Mouse (Mus musculus) forebrain, postnatal 0 days (tissue): ENCODE results near the gene Ksr1. TPM values are rescaled to one million over a fixed set of nuclear protein-coding genes. Genes with fewer than 3 reads are reported as not detected.

Source experiments
- ATAC-seq: fragments of 200-750 bp; cut with Nextera tagmentation; 2 replicates; pipeline ENCODE4 v1.8.0; 2017; ENCODE audit warnings: mild to moderate bottlenecking, moderate library complexity
- DNase-seq: peaks from one replicate; pipeline ENCODE4 v3.0.0-alpha.2; 2015
- H3K27ac ChIP-seq: fragments of 300-500 bp; sonication (generic); 2 replicates; pipeline ENCODE4 v1.5.1; 2014; ENCODE audit warnings: low read depth, mild to moderate bottlenecking, antibody characterized with exemption, low read length, moderate library complexity, mixed read lengths
- H3K27me3 ChIP-seq: fragments of 300-500 bp; sonication (generic); 2 replicates; pipeline ENCODE4 v1.6.1; 2014; ENCODE audit warnings: mild to moderate bottlenecking, low read length, mixed read lengths; ENCODE audit not compliant: insufficient read depth
- H3K36me3 ChIP-seq: fragments of 300-500 bp; sonication (generic); 2 replicates; pipeline ENCODE4 v1.6.1; 2014; ENCODE audit warnings: mild to moderate bottlenecking, moderate library complexity; ENCODE audit not compliant: insufficient read depth
- H3K4me1 ChIP-seq: fragments of 300-500 bp; sonication (generic); 2 replicates; pipeline ENCODE4 v1.6.1; 2014; ENCODE audit warnings: antibody characterized with exemption; ENCODE audit not compliant: insufficient read depth
- H3K4me2 ChIP-seq: fragments of 300-500 bp; sonication (generic); 2 replicates; pipeline ENCODE4 v1.6.1; 2014; ENCODE audit warnings: low read depth, mild to moderate bottlenecking, moderate library complexity
- H3K4me3 ChIP-seq: fragments of 300-500 bp; sonication (generic); 2 replicates; pipeline ENCODE4 v1.5.1; 2014; ENCODE audit warnings: low read depth, low read length, mixed read lengths
- H3K9ac ChIP-seq: fragments of 300-500 bp; sonication (generic); 2 replicates; pipeline ENCODE4 v1.6.1; 2014; ENCODE audit warnings: mild to moderate bottlenecking
- H3K9me3 ChIP-seq: fragments of 300-500 bp; sonication (generic); 2 replicates; pipeline ENCODE4 v1.6.1; 2016; ENCODE audit warnings: low read length
- CTCF ChIP-seq: sonication (generic); IDR thresholded peaks from 2 replicates; pipeline ENCODE4 v1.5.1; 2016; ENCODE audit warnings: antibody characterized with exemption, control low read depth, low read depth
- WGBS: fragments of 180-500 bp; shearing (Covaris S2); extraction: QIAGEN DNeasy Blood & Tissue Kit; methylation state at CpG from one replicate; pipeline ENCODE4 v1.1.7; 2014; 5-methylcytosine and 5-hydroxymethylcytosine counted together
- polyA plus RNA-seq: library from polyadenylated mRNA; unstranded; fragments of >200 nt; fragmentation: Nextera tagmentation; extraction: Ambion mirVana; gene quantifications from 2 replicates; pipeline ENCODE4 v1.2.1, GENCODE M21; 2015
- total RNA-seq: library from RNA; depleted of rRNA; stranded (reverse); fragments of >200 nt; gene quantifications from 2 replicates; pipeline ENCODE4 v1.2.3, GENCODE M21; 2014

The Ksr1 gene
- total and polyA plus RNA-seq, 2 experiments from 2014 or later = 2.7 to 33.2 TPM

DNA sequence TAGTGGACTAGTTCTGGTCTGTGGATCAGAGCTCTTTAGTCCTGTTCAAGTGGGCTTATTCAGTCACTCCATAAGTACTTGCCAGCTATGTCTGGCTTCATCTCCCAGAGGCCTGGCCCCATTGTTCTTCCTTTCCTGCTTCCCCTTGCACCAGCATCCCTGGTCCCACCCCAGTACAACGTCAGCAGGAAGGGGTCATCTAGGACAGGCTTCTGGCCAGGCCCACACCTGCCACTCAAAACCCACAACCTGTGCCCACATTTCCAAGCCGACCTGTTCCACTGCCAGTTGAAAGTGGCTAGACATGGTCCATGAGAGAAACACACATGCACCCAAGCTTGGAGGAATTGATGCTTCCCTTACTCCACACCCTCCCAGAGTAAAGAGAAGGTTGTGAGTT is 90.2 kb downstream of the Ksr1 start:
- Histone ChIP-seq H3K9me3 (no peaks in the 10 kb centered on the region), H3K27ac (no peak overlapping the region), H3K4me2 (no peak overlapping the region), H3K9ac (no peak overlapping the region), H3K4me1 (no peaks in the 10 kb centered on the region), H3K27me3 (no peaks in the 10 kb centered on the region), H3K4me3 (no peak overlapping the region), H3K36me3 (no peaks in the 10 kb centered on the region)
- DNase-seq (no peak), ATAC-seq (no peak)
- no peak for TF ChIP-seq CTCF
- WGBS = 58% methylated on average over 2 of the region's 2 CpGs

DNA sequence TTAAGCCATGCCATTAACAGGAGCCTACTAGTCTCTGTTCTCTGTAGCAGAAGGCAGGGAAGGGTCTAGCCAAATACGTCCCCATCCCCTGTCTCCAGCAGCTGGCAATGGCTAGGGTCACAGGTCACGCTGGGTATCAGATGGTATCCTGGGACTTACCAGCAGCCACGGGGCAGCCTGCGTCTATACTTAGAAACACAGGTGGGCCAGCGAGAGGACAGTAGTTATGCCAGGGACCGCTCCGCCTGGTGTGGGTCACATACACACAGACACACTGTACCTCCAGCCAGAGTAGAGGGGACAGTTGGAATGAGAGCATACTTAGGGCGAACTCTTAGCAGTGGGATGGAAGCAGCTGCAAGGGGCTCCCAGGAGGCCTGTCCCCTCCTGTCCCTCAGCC is 91.0 kb downstream of the Ksr1 start:
- TF ChIP-seq CTCF = no peak
- 83% methylated on average over 8 of the region's 8 CpGs for WGBS
- H3K36me3 ChIP-seq = no peaks in the 10 kb centered on the region
- H3K27me3 ChIP-seq = no peaks in the 10 kb centered on the region
- H3K27ac ChIP-seq = no peak overlapping the region
- H3K4me2 ChIP-seq = no peak overlapping the region
- DNase-seq (no peak), ATAC-seq (no peak)
- H3K9ac ChIP-seq = no peak overlapping the region
- no peaks in the 10 kb centered on the region for H3K9me3 ChIP-seq
- no peak overlapping the region for H3K4me3 ChIP-seq
- H3K4me1 ChIP-seq = no peaks in the 10 kb centered on the region

DNA sequence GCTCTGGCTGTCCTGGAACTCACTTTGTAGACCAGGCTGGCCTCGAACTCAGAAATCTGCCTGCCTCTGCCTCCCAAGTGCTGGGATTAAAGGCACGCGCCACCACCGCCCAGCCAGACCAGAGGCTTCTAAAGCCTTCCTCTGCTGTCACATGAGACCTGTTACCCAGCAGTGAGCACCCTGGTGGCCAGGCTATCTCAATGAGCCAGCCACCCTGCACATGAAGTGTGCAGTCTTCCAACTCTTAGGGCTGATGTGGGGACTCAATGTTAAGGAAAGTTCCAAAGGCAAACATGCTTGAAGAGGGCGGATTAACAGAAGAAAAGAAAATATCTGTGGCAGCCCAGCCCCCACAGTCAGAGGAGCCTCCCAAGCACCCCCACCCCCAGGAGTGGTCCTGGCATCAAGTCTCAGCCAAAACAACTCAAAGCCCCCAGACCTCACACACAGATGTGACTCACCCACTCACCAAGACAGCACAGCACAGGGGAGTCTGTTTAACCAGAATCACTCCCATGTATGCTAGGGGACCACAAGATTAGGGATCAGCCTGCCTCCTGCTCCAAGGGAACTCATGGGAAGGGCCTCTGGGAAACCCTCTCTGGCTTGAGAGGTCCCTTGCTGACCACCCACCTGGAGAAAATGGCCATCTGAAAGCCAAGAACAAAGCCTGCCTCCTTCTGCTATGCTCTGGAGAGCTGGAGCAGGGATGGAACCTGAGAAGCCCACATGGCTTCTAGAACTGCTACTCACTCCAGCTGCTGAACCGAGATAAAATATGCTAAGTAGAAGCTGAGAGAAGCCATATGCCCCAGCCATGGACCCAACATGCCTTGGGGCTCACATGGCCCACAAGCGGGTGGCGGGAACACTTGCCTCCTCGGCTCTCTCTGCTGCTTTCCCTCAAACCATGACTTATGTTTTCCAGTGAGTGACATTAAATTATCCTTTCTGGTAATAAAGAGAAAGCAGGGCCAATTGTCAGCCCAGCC is 91.8 kb downstream of the Ksr1 start:
- WGBS = 81% methylated on average over 8 of the region's 9 CpGs
- H3K27ac ChIP-seq = no peak overlapping the region
- ATAC-seq (no peak), DNase-seq (no peak)
- H3K9ac ChIP-seq = no peak overlapping the region
- H3K4me2 ChIP-seq = no peak overlapping the region
- no peak for TF ChIP-seq CTCF
- H3K4me1 ChIP-seq = no peaks in the 10 kb centered on the region
- H3K27me3 ChIP-seq = no peaks in the 10 kb centered on the region
- H3K9me3 ChIP-seq = no peaks in the 10 kb centered on the region
- no peak overlapping the region for H3K4me3 ChIP-seq
- no peaks in the 10 kb centered on the region for H3K36me3 ChIP-seq

DNA sequence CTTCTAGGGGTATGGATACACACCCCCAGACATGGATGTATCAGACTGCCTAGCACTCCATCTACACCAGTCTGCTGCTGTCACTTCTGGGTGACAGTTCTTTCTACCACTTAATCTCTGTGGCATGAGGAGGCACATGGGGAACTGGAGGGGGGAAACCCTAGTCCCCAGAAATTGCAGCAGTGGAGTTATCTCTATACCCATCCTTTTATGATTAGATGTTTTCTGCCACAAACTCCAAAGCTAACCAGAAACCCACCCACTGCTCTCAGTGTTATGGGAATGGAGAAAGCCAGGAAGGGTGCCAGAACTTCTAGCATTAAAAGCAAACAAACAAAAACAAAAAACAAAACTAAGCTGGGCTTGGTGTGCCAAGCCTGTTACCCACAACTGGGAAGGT is 92.8 kb downstream of the Ksr1 start:
- no peak overlapping the region for H3K4me2 ChIP-seq
- no peaks in the 10 kb centered on the region for H3K9me3 ChIP-seq
- no peaks in the 10 kb centered on the region for H3K4me1 ChIP-seq
- H3K27me3 ChIP-seq = no peaks in the 10 kb centered on the region
- H3K27ac ChIP-seq = 0 out of 2 replicates have a peak overlapping the region, but pooled peaks have one; percentile 46
- no peaks in the 10 kb centered on the region for H3K36me3 ChIP-seq
- TF ChIP-seq CTCF = no peak
- no peak for ATAC-seq
- DNase-seq = no peak
- no peak overlapping the region for H3K4me3 ChIP-seq
- H3K9ac ChIP-seq = no peak overlapping the region

DNA sequence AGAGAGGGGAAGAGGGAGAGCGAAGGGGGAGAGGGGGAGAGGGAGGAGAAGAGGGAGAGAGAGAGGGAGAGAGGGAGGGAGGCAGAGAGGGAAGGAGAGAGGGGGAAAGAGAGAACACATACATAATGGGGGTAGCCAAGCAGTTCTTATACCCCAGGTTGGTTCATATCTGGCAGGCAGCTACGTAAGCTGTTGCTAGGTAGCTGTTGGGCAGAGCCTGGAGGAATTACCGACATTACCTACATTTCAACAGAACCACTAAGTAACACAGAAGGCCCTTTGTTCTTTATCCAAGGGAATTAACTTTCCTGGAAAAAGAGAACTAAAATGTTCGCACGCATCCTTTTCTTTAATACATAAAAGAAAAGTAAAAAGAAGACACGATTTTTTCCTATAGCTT is 93.4 kb downstream of the Ksr1 start:
- no peaks in the 10 kb centered on the region for H3K9me3 ChIP-seq
- ATAC-seq (peak; percentile 88), DNase-seq (peak; percentile 50)

DNA sequence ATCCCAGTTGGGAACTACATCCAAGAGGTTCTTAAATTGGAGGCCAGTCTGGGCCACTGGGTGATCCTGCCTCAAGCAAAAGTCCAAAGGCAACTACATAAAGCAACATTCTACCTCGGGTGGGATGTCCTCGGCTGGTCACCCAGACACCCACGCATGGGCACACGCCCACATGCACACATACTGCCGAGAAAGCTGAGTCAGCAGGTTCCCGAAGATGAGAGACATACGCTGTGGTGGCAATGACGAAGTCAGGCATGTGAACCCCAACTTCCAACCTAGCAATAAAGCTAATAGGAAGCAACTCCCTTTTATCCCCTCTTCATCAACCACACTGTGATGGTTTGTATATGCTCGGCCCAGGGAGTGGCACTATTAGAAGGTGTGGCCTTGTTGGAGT is 94.7 kb downstream of the Ksr1 start:
- Histone ChIP-seq H3K4me3 (no peak overlapping the region), H3K27me3 (no peaks in the 10 kb centered on the region), H3K36me3 (no peaks in the 10 kb centered on the region; the same call in 1 of the 2 replicates), H3K4me2 (no peak overlapping the region), H3K9ac (no peak overlapping the region), H3K4me1 (no peaks in the 10 kb centered on the region), H3K27ac (no peak overlapping the region), H3K9me3 (no peaks in the 10 kb centered on the region)
- DNase-seq (no peak), ATAC-seq (no peak)
- no peak for TF ChIP-seq CTCF
- WGBS = 95% methylated on average over 9 of the region's 9 CpGs

More for the DNA sequence above, 93.4 kb downstream of the Ksr1 start:
- no peak for TF ChIP-seq CTCF
- Histone ChIP-seq H3K36me3 (no peaks in the 10 kb centered on the region), H3K4me3 (no peak overlapping the region), H3K27me3 (no peaks in the 10 kb centered on the region), H3K4me2 (no peak overlapping the region), H3K27ac (peak overlapping the region; percentile 46; the same call in 1 of the 2 replicates), H3K4me1 (no peaks in the 10 kb centered on the region), H3K9ac (no peak overlapping the region)
- 29% methylated on average over 6 of the region's 6 CpGs for WGBS

DNA sequence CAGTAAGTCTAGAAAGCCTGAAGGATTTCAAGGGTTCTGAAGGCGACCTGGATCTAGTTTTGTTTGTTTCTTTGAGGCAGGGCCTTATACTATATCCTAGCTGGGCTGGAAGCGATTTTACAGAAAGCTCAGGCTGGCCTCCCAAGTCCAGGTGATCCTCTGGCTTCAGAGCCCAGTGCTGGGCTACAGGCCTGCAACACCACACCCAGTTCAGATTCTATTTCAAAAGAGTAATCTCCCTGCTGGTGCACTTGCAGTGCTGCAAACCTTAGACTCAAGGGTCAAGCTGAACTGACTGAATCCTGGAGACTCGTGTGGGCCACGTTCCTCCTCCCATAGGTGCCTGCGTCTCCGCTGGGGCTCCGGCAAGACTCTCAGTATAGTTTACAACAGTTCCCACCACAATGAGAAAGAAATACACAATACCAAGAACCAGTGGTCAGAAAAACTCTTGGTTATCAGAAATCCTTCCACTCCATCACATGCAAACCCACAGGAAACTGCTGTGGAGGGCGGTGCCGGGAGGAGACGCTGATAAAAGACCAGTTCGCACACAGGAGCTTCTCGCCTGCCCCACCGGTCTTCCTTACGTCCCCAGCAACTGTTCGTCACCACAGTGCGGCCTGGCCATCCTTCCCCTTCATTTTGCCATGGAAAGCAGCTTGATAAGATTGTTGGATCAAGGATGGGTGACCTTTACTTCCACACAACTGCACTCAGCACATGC is 95.3 kb downstream of the Ksr1 start:
- no peak for TF ChIP-seq CTCF
- ATAC-seq = no peak

More for the DNA sequence above, 95.3 kb downstream of the Ksr1 start:
- H3K4me1 ChIP-seq = no peaks in the 10 kb centered on the region
- no peak overlapping the region for H3K4me3 ChIP-seq
- no peak overlapping the region for H3K9ac ChIP-seq
- DNase-seq = no peak
- no peaks in the 10 kb centered on the region; the same call in 1 of the 2 replicates for H3K36me3 ChIP-seq
- no peaks in the 10 kb centered on the region for H3K27me3 ChIP-seq
- H3K9me3 ChIP-seq = no peaks in the 10 kb centered on the region
- WGBS = 93% methylated on average over 16 of the region's 16 CpGs
- H3K4me2 ChIP-seq = no peak overlapping the region
- H3K27ac ChIP-seq = no peak overlapping the region
